Mouse (Mus musculus) cerebellum, adult 2 months (tissue): ENCODE data around the gene Mrpl14.

Source experiments
- CTCF ChIP-seq: fragments of 200-500 bp; IDR thresholded peaks from 2 replicates; pipeline ENCODE4 v1.5.1; 2011; ENCODE audit warnings: low read depth, mild to moderate bottlenecking, control low read depth, low read length, moderate library complexity, borderline replicate concordance; ENCODE audit not compliant: insufficient read depth
- POLR2A ChIP-seq: fragments of 200-500 bp; IDR thresholded peaks from 2 replicates; pipeline ENCODE4 v1.6.1; 2011; ENCODE audit warnings: low read length, control low read depth, borderline replicate concordance; ENCODE audit not compliant: insufficient read depth

DNA sequence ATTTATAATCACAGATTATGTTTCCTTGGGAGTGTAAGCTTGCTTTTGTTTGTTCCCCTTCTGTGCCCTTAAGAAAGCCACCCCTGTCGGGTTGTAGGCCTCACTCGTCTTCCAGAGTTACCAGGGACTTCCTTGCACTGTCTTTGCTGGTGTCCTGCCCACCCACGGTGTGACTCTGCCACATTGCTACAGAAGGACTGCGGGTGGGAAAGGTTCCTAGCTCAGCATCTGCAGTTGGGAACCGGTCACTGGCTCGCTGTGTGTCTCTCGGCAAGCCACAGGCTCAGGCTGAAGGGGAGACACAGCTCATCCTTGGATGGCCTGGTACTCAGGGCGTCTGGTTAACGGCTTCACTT, 15.1 kb downstream of the Mrpl14 start:
- no peak for TF ChIP-seq POLR2A
- TF ChIP-seq CTCF: no peak
